Mouse (Mus musculus): ENCODE results near the gene Tspyl1. TPM values are rescaled to one million over a fixed set of nuclear protein-coding genes. Genes with fewer than 3 reads are reported as not detected.

Tspyl1 gene
- total RNA-seq, 2 experiments from 2014 or later: 37.5 to 40.8 TPM

DNA sequence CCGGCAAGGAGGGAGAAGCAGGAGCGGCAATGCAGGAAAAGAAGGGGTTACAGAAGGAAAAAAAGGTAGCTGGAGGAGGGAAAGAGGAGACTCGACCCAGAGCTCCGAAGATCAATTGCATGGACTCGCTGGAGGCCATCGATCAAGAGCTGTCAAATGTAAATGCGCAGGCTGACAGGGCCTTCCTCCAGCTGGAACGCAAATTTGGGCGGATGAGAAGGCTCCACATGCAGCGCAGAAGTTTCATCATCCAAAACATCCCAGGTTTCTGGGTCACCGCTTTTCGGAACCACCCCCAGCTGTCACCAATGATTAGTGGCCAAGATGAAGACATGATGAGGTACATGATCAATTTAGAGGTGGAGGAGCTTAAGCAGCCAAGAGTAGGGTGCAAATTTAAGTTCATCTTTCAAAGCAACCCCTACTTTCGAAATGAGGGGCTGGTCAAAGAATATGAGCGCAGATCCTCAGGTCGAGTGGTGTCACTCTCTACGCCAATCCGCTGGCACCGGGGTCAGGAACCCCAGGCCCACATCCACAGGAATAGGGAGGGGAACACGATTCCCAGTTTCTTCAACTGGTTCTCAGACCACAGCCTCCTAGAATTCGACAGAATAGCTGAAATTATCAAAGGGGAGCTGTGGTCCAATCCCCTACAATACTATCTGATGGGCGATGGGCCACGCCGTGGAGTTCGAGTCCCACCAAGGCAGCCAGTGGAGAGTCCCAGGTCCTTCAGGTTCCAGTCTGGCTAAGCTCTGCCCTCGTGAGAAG, 16.2 kb downstream of the Tspyl1 start:
- ATAC-seq (replicated peaks; ENCODE audit: poor library complexity, severe bottlenecking): peak; percentile 6; the same call in 1 of the 2 replicates

DNA sequence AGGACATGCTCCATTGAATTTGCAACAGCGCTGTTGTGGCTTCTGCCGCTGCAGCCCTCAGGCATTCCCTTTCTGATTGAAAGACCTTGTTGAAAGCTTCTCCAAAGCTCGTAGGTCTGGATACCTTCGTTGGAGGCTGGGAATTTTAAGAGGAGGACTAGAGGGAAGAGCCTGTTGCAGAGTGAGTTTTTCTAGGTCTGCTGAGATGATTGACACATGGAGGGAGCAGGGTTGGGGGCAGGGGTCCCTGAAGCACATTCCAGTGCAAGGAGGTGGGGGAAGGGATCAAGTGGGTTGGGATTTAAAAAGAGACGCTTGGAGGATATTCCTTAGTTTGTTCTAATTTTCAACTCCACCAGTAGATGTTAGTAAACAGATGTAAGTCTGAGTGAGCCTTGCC, 18.4 kb downstream of the Tspyl1 start:
- ATAC-seq (replicated peaks; ENCODE audit: poor library complexity, severe bottlenecking): no peak

DNA sequence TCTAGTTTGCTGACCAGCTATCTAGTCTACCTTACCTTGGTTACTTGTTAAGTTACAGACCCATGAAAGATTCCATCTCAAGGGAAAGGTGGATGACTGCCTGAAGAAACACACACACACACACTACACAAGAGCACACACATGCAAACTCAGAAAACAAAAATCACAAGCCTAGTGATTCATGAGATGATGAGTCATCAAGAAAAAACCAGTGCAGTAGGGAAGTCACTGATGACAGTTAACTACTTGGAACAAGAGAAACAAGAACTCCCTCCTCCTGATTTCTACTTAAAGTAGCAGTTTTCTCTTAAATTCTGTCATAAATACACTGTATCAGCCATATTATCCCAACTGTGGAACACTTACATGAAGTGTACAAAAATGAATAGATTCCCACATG, 25.1 kb downstream of the Tspyl1 start:
- ATAC-seq (replicated peaks; ENCODE audit: poor library complexity, severe bottlenecking): peak; percentile 27; the same call in 1 of the 2 replicates

DNA sequence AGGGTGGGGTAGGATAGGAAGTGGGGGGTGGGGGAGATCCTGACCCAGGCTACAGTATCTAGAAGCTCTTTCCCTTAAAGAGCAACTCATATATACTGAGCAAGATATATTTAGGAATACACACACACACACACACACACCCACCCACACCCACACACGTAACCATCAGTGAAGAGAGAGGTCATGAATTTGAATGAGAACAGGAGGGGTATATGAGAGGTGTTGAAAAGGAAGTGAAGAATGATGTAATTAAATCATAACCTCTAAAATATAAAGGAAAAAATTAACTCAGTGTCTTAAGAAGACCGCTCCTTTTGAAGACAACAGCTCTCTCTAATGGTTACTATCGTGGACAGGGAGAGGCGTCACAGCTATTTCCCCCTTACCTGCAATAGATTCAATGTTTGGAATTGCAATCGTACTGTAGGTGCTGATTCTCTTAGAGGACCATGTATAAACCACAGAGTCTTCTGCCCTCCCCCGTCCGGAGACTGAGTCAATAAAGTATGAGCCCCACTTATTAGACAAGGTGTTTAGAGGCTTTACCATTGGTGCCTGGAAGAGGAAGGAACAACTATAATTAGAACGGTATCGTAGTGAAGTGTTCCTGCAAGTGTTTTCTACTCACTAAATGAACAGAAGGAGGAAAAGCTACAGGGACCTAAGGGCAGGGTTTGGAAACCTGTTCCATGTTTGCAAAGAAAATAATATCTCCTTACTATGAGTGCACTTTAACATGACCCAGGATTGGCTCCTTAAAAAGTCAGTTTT, 28.1 kb downstream of the Tspyl1 start:
- no peak for ATAC-seq (replicated peaks; ENCODE audit: poor library complexity, severe bottlenecking)

DNA sequence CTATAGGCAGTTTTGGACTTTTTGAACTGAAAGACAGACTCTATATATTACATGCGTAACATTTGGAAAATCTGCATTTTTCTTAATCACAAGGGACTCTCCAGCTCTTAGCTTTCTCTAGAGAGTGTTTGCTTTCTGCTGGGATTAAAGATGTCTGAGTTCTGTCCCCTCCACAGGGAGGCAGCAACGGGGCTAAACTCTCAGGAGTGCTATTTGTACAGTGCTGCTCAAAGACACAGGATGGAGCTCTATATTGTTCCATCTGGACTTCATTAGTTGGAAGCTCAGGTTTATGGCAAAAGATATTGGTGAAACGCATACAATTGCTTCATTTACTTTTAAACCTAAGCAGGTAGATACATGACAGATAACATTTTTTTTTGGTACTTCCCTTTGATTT, 30.5 kb downstream of the Tspyl1 start:
- ATAC-seq (replicated peaks; ENCODE audit: poor library complexity, severe bottlenecking): no peak

DNA sequence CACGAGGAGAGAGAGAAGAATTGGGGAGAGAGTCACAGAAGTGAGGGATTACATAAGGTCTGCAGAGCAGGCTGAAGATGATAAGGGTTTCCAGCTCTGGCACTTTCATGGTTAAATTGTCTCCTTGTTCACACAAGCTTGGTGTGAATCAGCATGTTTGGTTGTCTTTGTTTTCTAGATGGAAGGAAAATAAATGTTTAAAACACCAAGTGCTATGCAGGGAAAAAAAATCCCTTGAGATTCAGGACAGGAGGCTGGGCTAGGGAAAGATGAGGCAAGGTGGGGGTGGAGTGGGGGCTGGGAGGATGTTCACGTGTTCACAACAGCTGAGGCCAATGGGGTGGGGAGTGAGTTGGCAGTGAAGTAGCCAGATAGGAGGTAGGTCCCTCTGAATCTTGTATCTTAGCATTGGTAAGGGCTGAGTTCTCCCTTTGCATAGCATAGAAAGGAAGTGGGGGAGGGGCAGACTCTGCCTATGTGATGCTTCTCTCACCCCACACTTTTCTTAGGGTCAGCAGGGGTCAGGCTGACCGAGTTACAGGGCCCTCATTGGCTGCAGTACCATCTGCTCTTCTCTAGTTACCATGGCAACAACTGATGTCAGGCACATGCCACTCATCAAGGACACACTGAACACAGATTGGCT, 34.7 kb downstream of the Tspyl1 start:
- ATAC-seq (replicated peaks; ENCODE audit: poor library complexity, severe bottlenecking): no peak; the same call in 1 of the 2 replicates

DNA sequence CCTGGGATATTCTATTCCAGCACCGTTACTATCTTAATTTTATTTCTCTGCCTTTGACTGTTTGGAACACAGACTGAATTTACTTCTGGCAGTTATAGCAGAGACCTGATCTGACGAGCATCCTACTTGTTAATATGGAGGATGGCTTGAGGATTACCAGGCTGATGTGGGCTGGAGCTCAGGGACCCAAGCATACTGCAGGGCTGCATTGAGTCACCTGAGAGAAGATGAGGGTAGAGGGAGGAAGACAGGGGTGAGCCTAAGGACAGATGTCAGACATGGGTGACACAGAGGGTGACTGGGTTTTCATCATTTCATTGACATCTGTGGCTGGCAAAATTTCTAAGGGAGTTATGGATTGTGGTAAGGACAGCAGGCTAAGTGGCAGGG, 35.2 kb downstream of the Tspyl1 start:
- no peak for ATAC-seq (replicated peaks; ENCODE audit: poor library complexity, severe bottlenecking)

DNA sequence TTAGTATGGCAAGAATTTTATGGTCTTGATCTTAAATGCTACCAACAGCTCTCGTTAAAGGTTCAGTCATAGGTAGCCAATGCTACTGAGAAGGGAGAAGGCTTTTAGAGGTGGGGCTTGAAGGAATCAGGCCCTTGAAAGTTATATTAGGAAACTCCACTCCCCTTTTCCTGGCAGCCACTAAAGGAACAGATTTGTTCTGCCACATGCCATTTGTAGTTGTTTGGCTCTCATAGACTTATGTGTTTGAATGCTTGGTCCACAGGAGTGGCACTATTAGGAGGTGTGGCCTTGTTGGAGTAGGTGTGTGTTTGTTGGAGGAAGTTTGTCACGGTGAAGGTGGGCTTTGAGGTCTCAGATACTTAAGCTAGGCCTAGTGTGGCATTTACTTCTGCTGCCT, 38.8 kb downstream of the Tspyl1 start:
- ATAC-seq (replicated peaks; ENCODE audit: poor library complexity, severe bottlenecking): no peak

DNA sequence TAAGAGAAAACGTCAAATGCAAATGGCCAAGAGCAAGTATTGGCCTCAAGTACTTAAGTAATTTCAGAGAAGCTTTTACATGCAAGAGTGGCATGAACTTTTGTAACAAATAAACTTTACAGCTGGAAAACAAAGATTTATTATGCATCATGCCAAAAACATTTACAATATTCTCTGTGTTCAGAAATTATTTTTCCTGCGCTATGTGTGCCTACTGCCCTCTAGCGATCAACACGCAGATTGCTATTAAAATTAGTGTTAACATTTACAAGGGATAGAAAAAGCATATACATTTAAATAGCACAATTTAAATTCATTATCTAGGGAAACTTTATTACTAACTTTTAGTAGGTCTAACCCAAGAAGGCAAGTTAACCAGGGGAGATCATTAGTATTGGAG, 44.7 kb downstream of the Tspyl1 start:
- ATAC-seq (replicated peaks; ENCODE audit: poor library complexity, severe bottlenecking): peak; percentile 55; the same call in 1 of the 2 replicates

DNA sequence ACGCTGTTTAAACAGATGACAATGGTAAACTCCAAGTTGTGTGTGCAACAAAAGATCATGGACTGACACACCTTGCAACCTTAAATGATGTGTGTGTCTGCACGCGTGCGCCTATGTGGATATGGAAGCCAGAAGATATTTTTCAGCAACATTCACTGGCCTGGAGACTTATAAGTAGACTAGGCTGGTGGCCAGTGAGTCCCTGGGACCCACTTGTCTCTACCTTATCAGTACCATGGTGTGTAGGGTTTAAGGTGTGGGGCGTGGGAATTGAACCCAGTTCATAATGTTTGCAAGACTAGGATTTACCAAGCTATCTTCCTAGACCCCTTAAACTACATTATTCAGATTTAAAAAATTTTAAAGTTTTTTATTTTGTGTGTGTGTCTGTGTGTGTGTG, 45.2 kb downstream of the Tspyl1 start:
- ATAC-seq (replicated peaks; ENCODE audit: poor library complexity, severe bottlenecking): no peak

DNA sequence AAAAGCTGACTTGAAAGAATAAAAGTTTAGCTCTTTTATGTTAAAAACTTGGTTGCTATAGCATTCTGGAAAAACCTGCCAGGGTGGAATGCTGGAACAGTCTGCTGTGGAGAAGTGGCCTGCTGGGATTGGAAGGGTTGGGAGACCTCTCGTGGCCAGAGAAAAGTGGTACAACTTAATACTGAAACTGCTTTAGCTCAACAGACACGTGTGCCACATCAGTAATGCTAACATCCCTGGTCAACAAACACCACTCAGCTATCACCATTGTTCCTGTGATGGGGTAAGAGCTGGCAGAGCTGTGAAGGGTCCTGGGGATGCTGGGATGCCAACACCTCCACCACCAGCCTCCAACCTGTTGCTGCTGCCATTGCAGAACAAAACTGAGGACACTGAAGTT, 46.3 kb downstream of the Tspyl1 start:
- ATAC-seq (replicated peaks; ENCODE audit: poor library complexity, severe bottlenecking): peak; percentile 59

Other genes starting within 250 kb of the Tspyl1 start
- not detected in 2 replicates for gene Trappc3l, start 244.6 kb upstream of the Tspyl1 start, total RNA-seq (2014; fragmentation: Nextera tagmentation)
- not detected in 2 replicates for gene Trappc3l, start 244.6 kb upstream of the Tspyl1 start, total RNA-seq (2017)
- not detected in 2 replicates for gene Calhm4, start 237.9 kb upstream of the Tspyl1 start, total RNA-seq (2014; fragmentation: Nextera tagmentation)
- gene Calhm4, start 237.9 kb upstream of the Tspyl1 start, total RNA-seq (2017): not detected in 2 replicates
- not detected in 2 replicates for gene Calhm5, start 185.7 kb upstream of the Tspyl1 start, total RNA-seq (2014; fragmentation: Nextera tagmentation)
- not detected in 2 replicates for gene Calhm5, start 185.7 kb upstream of the Tspyl1 start, total RNA-seq (2017)
- gene Calhm6, start 154.2 kb upstream of the Tspyl1 start, total RNA-seq (2014; fragmentation: Nextera tagmentation): 3.2 and 6.1 TPM in 2 replicates
- gene Calhm6, start 154.2 kb upstream of the Tspyl1 start, total RNA-seq (2017): 3.0 and 4.4 TPM in 2 replicates
- 1.5 TPM in 1 of 2 replicates, not detected in the other for gene Dse, start 74.5 kb upstream of the Tspyl1 start, total RNA-seq (2014; fragmentation: Nextera tagmentation)
- gene Dse, start 74.5 kb upstream of the Tspyl1 start, total RNA-seq (2017): 0.99 and 1.1 TPM in 2 replicates
- gene Tspyl4, start 15.3 kb downstream of the Tspyl1 start, total RNA-seq (2014; fragmentation: Nextera tagmentation): 0.62 TPM in 1 of 2 replicates, not detected in the other
- 0.34 and 2.0 TPM in 2 replicates for gene Tspyl4, start 15.3 kb downstream of the Tspyl1 start, total RNA-seq (2017)
- gene Col10a1, start 107.8 kb downstream of the Tspyl1 start, total RNA-seq (2014; fragmentation: Nextera tagmentation): not detected in 2 replicates
- gene Col10a1, start 107.8 kb downstream of the Tspyl1 start, total RNA-seq (2017): not detected in 2 replicates
- 19.0 and 20.8 TPM in 2 replicates for gene Nt5dc1, start 136.4 kb downstream of the Tspyl1 start, total RNA-seq (2014; fragmentation: Nextera tagmentation)
- gene Nt5dc1, start 136.4 kb downstream of the Tspyl1 start, total RNA-seq (2017): 24.6 and 25.1 TPM in 2 replicates
- gene Frk, start 201.2 kb downstream of the Tspyl1 start, total RNA-seq (2014; fragmentation: Nextera tagmentation): not detected in 2 replicates
- gene Frk, start 201.2 kb downstream of the Tspyl1 start, total RNA-seq (2017): not detected in 2 replicates

Measured in granulocyte monocyte progenitor cell, adult 5-6 weeks (primary cell).